Mouse (Mus musculus) ES-CJ7 (cell line): ENCODE results near the gene Mki67.

ENCODE experiments used
- DNase-seq: peaks from one replicate; pipeline ENCODE4 v3.0.0; 2011; ENCODE audit warnings: low read depth, low spot score

The Mki67 gene

DNA sequence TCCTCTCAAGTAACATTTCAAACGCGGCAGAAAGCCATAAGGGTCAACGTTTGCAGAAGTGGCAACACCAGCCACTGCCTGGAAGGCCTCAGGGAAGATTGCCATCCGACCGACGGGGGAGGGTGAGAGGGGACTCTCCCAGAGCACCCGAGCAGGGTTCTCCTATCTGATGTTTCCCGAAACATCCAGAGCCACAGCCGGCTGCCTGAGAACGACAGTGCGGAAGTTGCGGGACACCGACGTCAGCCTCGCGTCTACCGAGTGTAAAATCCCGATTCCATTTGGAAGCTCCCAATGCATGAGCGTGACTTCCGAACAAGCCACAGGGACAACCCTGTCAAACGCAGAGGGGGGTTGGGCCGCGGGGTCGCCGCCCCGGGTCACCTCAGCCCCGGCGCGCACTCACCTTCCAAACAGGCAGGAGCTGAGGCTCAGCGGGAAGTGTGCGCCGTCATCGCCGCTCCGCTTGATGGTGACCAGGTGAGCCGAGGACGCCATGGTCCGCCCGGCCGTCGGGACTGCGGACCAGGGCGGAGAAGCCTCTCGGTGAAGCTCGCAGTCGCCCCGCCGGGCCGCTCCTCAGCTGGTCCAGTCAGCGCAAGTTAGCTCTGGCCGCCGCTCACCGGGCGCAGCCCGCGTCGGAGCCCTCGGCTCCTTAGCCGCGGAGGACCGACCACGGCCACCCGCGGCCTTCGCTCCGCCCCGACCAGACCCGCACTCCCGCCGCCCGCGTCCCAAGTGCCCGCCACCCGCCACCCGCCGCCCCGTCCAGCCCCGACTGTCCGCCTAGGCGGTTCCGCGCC is at the start of gene Mki67:
Gene Mki67 (minus strand): TSS at position 720 of the 803 bp plus-strand sequence.
- peak; percentile 55 for DNase-seq

DNA sequence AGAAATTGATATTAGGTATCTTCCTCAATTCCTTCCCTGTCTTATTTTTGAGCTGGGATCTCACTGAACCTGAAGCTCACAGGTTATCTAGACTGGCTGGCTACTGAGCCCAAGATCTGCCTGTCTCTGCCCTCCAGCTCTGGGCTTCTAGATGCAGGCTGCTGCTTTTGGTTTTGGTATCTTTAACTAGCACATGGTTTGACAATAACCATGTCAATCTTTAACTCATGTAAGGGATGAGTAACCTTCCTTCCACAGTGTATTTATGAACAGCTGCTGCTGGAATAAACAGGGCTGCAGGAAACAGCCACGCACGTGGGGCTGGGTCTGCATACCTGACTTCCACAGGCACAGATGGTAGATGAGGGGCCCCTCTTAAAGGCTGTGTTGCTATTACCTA is 47.1 kb upstream of the Mki67 start:
- no peak for DNase-seq

DNA sequence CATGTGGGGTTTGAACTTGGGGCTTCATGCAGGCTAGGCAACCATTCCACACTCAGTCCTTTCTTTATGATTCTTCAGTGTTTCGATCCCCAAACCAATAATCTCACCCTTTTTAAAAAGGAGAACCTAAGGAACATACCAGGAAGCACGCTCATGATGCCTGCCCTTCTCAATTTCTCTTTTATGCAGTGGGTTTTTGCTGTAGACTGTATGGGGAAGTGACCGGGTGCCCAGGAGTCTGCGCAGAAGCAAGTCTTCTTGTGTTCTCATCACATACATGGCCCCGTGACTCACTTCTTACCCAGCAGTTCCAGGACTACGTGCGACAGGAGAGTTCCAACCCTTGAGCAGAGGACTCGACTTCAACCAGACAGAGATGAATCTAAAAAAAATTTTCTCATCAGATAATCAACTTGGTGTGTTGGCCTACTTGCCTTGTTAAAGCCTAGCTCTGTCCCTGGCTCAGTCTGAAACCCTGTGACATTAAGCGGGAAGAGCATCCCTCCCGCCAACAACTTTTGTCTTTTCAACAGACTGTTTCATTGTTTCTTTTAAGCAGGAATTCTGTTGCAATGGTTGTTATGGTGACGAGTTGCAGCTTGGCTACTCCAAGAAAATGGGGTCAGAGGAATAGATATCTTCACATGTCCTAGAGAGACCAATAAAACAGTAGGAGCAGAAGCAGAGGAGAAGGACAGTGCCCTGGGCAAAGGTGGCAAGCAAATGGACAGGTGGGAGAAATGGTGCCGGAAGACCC is 42.8 kb upstream of the Mki67 start:
- DNase-seq: no peak

DNA sequence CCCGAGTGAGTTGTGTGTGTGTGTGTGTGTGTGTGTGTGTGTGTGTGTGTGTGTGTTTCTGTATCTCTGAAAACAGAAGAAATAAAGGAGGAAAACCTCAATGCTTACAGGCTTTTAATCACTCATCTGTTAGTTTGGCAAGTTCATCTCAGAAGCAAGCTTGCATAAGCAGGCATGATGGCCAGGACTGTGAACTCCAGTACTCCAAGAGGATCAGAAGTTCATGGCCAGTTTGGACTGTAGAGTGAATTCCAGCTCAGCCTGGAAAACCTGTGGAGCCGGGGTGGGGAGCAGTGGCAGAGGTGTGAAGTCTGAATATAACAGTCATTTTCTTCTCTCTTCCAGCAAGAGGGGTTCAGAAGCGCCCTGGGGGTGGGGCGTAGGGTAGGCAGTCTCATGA is 42.0 kb upstream of the Mki67 start:
- no peak for DNase-seq

DNA sequence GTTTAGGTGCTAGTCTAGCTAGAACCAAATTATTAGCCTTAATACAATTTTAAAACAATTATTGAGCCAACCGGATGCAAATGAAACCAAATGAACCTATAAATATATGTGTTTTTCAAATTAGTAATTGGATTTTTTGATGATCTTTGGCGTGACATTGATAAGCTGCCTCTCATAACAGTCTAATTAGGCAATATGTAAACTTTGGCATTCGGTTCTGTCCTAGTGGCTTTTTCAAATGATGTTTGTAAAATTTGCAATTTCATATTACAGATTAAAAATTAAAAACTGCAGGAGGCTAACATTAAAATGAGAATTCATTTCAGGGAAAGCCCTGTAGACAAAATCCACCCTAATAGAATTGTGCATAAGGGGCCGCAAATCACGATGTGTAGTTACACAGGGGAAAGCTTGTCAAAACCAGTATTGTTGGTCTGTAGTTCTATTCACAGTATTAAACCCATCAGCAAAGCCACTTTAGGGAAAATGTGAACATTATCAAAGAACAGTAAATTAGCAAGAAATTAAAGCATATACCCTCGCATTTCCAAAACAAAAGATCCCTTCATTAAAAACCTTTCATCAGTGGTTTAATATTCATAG is 40.9 kb upstream of the Mki67 start:
- DNase-seq: no peak

DNA sequence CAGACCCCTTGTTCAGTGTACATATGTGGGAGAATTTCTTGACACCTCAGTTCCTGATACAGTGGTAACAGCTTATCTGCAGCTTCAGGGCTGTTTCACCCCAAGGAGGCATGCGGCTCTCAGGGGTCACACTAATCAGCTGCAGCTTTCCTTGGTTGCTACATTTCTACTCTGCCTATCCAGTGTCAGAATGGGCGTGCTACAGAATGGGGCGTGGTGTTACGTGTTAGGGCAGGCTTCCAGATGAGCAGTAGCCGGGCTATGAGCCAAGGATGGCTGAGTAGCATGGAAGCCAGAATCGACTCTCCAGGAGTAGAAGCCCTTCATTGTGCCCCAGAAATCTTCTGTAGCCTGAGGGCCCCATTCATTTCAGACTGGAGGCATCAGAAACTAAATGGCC is 32.8 kb upstream of the Mki67 start:
- DNase-seq: no peak

DNA sequence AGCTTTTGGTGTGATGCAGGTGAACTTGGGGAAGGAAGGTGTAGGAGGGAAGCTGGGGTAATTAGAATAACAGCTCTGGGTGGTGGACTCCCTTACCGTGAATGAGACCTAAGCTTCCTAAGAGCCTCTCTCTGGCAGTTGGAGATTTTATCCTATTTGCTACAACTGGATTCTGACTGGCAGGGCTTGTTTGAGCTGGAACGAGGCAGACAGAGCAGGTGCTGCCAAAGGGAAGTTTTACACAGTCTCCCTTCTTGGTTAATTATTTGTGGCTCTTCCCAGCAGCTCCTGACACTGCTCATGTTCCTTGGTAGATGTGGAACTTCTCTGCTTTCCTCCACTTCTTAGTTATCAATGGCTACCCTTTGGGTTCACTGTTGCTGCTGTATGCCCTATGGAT is 30.9 kb upstream of the Mki67 start:
- no peak for DNase-seq

DNA sequence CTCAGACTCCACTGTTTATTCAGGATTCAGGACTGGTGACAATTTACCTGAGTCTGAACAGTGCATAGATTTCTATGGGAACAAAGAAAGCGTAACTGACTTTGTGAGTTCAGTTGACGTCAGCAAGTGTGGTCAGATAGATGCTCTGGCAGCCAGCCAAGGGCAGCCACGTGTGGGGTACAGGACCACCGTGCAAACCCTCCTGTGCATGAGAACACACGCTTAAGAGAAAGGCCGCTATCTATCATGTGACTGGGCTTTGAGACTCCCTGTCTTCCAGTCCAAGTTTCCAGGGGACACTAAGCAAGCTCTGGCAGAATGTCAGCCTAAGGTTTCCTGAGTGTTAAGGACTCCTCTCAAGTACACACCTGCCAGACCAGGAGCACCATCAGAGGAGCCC is 30.4 kb upstream of the Mki67 start:
- no peak for DNase-seq

DNA sequence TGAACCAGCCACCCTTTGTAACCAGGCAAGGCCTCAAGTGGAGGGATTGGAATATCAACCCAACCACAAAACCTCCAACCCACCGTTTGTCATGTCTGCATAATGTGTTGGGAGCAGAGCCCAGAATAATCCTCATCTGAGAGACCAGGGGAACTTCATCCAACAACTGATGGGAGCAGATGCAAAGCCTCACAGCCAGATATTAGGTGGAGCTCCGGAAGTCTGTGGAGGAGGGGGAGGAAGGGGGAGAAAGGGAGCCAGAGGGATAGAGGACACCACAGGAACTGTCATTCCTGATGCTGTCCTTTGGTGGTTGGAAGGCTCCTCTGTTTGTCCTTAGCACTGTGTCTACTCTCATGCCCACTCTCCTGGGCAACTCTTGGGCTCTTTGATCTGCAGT is 28.9 kb upstream of the Mki67 start:
- DNase-seq: no peak

DNA sequence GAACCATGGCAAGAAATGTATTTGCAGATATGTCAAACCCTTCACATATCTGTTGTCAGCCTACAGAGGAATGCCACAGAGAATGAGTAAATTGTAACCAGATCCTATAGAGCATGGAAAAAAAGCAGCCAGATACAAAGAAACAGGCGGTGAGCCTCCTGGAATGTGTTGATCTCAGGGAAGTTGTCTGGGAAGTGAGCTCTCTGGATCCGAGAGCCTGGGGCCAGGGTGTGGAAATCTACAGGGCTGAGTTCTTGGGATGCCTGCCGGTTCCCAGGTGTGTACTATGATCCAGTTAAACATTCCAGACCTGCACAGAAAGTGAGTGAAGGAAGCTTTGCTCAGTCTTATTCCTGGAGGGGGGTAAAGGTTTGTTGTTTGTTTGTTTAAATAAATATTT is 24.3 kb upstream of the Mki67 start:
- no peak for DNase-seq

DNA sequence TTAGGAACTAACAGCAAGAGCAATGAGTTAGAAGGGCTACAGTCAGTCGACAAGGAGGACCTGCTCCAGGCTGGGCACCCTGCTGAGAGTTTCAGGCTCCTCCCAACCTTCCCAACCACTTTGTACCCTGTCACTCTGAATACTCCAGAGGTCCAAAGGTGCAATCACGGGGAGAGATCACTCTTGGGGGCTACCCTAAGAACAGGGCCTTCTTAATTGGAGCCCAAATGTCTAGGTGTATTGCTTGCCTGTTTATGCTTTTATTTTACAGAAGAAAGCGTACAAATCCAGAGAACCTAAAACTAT is 20.4 kb upstream of the Mki67 start:
- DNase-seq: no peak

DNA sequence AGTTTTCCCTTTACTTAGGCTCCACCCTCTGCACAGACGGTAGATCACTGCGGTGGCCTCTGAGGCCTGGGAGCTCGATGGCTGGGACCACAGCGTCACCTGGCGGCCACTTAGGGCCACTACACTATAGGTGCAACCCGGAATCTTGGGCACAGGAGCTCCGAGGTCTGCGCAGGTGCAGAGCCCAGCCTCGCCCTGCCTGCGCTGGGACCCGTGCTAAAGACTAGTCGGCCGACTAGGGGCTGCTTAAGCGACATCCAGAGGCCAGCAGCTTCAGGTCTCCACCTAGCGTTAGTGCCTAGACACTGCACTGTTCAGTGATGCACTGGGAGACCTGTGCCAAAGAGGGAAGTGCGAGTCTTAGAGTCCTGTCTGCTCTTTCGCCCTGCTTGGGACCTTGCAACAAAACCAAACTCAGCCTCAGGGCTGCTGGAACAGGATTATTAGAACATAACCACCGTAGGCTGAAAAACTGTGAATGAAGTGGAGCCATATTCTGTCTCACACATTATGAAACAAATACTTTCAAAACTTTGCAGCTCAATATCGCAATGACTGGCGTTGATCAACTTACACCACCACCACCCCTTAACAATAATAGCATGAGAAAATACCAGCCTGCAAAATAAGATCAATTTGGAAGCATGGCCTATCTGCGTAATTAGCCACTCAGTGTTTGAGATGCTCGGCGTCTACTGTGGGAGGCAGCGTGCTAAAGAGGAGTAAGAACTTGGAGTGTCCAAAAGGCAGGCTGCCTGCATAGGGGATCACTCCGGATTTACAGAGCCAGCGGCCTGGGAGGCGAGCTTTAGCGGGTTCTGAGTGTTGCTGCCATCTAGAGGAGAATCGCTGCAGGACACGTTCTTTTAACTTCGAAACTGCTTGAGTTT is 19.8 kb upstream of the Mki67 start:
- DNase-seq: peak; percentile 63

DNA sequence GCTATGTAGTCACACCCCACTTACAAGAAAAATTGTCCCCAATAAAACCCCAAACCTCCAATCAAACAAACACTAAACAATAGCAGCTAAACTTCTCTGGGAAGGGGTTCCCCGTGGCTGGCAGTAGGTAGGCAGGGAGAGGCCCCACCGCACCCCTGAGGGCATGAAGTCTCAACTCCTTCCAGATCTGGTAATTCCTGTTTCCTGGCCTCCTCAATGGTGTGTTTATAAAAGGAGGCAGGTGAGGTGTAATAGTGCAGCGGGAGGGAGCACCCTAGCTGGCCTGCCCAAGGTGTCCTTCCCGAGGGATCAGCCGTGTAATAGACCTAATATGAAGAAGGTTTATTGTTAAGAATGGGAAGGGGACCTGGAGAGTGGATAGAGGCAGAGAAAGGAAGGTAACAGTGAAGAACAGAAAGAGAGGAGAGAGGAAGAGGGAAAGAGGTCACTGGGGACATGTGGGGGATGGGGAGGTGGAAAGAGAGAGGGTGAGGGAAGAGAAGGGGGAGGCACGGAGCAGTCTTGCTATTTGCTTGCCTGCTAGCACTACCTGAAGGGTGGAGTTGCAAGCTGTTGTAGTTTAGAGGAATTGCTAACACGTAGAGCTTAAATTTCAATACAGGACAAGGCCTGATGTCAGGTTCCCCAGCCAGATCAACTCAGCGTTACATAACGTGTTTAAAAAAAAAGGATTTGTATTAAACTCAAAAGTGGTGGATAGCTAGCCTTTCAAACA is 18.9 kb upstream of the Mki67 start:
- DNase-seq: no peak

DNA sequence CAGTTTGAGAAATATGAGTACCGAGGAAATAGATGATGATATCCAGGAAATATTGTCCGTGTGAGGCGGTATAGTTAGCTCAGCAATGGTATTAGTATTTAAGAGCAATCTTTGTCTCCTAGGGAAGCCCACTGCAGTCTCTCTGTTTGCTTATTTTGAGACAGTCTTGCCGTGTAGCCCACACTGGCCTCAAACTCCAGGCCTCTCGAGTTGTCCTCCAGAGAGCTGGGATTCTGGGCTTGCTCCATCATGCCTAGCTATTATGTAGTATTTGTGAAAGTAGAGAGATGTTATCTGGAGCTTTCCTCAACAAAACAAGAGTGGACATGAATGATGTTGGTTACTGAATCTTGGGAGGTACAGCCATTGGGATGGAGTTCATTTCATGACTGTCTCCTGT is 18.2 kb upstream of the Mki67 start:
- DNase-seq: no peak

DNA sequence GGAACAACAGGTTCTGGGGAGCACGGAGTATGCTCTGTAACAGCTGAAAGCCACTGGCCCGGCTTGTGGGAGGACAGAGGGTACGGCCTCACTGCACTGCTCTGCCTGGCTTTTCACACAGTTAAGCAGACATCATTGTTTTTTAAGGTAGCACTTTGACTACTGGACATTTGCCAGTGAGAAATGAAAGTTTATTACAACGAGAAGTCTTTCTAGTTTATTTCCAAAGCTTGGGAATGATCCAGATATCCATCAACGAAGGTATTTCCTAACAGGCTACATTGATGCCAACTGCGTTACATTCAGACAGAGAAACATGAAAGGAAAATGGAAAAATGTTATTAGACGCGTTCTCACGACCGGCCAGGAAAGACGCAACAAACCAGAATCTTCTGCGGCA is 11.9 kb upstream of the Mki67 start:
- no peak for DNase-seq

DNA sequence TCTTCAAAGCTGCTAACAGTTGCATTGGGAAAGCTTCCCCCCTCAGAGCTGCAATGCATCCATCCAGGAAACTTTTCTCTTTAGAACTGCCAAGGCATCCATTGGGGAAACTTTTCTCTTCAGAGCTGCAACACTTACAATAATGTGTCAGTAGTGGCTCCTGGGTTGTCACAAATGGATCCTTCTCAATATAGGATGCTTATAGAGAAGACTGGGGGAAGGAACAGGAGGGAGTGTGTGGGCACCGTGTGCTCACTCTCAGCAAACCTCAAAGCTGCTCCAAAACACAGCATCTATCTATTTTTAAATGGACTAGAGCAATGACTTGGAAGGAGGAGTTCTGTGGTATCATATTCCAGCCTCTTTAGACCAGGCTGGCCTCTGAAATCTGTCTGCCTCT is 10.5 kb upstream of the Mki67 start:
- DNase-seq: no peak

DNA sequence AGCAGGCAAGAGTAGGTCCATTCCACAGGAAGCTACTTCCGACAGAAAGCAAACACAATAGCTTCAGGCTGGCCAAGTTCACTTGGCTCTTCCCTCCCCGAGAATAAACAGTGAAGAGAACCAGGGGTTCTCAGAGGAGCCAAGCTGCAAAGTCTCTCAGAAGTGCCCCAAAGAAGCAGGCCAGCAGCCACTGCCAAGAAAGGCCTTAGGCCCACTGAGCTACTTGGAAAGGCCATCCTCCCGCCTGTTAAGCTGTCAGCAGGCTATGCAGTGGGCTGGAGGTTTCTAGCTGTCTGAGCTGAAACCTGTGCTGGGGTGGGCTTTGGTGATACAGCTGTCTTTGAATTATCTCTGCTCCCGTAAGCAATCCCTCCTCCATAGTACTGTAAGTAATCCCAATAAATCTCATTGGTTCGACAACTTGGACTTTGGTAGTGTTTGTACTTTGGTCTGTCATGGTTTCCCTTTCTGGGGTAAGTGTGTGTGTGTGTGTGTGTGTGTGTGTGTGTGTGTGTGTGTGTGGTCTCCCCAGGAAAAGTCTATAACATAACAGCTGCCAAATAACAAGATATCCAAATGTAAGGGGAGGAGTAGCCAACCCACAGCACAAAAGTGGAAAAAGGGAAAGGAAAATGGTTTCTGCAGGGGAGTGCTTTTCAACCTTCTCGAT is 7.6 kb upstream of the Mki67 start:
- DNase-seq: no peak

DNA sequence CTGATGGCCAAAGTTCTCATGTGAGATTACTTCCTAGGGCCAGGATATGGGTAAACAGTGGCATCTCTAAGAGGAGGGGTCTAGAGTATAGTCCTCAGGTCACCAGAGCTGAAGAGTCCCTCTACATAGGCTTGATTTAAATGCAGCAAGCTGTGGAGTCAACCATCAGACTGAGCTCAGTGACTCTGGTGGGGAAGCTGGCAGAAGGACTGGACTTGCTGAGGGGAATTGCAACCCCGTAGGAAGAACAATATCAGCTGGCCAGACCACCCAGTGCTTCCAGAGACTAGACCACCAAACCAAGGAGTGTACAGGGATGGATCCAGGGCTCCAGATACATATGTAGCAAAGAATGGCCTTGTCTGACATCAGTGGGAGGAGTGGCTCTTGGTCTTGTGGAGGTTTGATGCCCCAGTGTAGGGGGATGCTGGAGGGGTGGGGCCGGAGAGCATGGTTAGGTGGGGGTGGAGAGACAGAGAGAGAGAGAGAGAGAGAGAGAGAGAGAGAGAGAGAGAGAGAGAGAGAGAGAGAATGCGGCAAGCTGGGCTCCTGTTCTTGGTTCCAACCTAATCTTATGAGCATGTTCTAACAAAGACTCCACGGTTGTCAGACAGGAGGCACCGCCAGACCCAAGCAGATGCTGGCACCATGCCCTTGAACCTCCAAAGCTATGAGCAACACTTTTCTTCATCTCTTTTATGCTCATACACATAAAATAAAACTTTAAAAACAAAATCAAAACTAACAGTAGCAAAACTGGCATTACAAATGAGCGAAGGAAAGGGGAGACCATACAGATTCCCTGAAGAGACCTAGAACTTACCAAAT is 6.1 kb upstream of the Mki67 start:
- DNase-seq: no peak

DNA sequence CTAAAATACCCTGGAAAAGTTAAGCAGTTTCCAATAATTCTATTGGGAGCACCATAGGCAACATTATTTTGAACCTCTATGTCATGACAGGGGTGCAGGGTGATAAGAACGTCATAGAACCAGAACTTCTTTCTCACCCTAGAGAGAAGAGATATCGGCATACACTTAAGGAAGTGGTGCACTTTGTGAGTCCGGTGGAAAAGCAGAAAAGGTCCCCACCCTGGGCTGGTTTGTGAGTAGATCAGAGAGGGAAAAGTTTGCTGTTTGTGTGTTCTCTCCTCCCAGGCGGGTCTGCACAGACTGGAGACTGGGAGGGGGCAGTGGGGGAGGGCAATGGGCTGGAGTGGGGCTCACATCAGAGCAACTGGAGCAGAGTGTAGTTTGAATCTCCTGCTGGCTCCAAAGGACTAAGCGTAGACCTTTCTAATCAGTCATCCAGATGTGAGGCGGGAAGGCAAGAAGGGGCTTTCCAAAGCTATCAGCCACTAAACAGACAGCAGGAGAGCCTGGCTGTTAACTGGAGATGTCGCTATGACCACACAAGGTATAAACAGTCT is 5.4 kb upstream of the Mki67 start:
- DNase-seq: no peak
